Mouse (Mus musculus) erythroblast, embryonic 14.5 days (primary cell): ENCODE results near the gene Gm3776.

ENCODE experiments used
- GATA1 ChIP-seq: IDR thresholded peaks from 2 replicates; pipeline ENCODE4 v1.6.1; 2012; ENCODE audit warnings: low read length, inconsistent platforms, mixed read lengths
- TAL1 ChIP-seq: IDR thresholded peaks from 3 replicates; pipeline ENCODE4 v1.6.1; 2012; ENCODE audit warnings: low read length, inconsistent platforms, mixed read lengths

DNA sequence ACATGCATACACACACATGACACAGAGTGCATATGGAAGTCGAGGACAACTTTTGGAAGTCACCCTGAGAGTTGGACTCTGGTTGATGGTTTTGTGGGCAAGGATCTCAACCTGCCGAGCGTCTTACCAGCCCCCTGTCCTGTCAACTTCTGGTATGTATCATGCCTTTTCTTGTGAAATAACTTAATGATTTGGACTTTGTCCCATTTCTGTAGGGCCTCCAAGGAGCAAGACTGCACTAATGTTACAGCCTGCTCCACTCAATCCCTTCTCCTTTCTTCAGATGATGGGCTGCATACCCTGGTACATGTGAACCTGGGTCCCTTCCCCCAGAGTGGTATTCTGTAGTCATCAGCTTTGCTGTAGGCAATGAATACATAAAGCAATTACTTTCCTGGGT lies 46.9 kb upstream of the Gm3776 start:
- TF ChIP-seq GATA1 (no peak), TAL1 (no peak)
